In genomic region chr12:67267409-67267808, GRCm38 (mm10) we compare ENCODE assay signal across 14 mouse cellular contexts. TPM values are rescaled to one million over a fixed set of nuclear protein-coding genes. Genes with fewer than 3 reads are reported as not detected.
DNase-seq lines count a peak whose midpoint lies in the region; ATAC-seq and TF ChIP-seq lines count a peak whose summit lies in the region.
"Had no signal": no experiment of that assay in that cellular context is flagged by ENCODE, and none has a peak within 500 bp of the region (broad histone marks: within the 10 kb centered on the region; RNA-seq: fewer than 3 reads in every experiment).

No protein-coding gene starts in this region.

- intact Hi-C loops in left cerebral cortex, adult 2 months (cut with DNase I) = no loop called here

- no peak for ATAC-seq in lung, embryonic 14.5 days (ENCODE audit: insufficient read depth)
- ATAC-seq in CD4-positive, CD25-positive, alpha-beta regulatory T cell, adult 4 months = no peak
- no peak for ATAC-seq in granulocyte monocyte progenitor cell, adult 5-6 weeks (replicated peaks; ENCODE audit: poor library complexity, severe bottlenecking)

- H3K9me3 ChIP-seq in lung, embryonic 14.5 days (ENCODE audit: low read depth, low read length) = no peaks in the 10 kb centered on the region
- H3K9me3 ChIP-seq in embryonic facial prominence, embryonic 10.5 days = no peaks in the 10 kb centered on the region
- H3K9me3 ChIP-seq: liver, embryonic 15.5 days had no signal

- DNase-seq in lung, embryonic 14.5 days = peak; percentile 74
- no peak for DNase-seq in lung, postnatal 4 days
- DNase-seq in Muller cell, postnatal 12 days (ENCODE audit: inconsistent ontology term) = peak; percentile 19
- peak; percentile 26 for DNase-seq in embryonic facial prominence, embryonic 10.5 days (ENCODE audit: low spot score)
- no peak for DNase-seq in left cerebral cortex, adult 2 months (ENCODE audit: extremely low spot score in 1 of 2, low spot score in 2 of 2)
- DNase-seq: adrenal gland, adult 8-10 months; cerebellum, adult 9-11 months; heart, adult 18-20 months; right cerebral cortex, postnatal 25 days; thymus, postnatal 36 days had no signal

- 59% methylated on average over 1 of the region's 1 CpGs for WGBS in lung, embryonic 14.5 days
- 83% methylated on average over 1 of the region's 1 CpGs for WGBS in embryonic facial prominence, embryonic 10.5 days

- H3K4me1 ChIP-seq in lung, embryonic 14.5 days (ENCODE audit: insufficient read depth) = no peaks in the 10 kb centered on the region
- no peaks in the 10 kb centered on the region for H3K4me1 ChIP-seq in embryonic facial prominence, embryonic 10.5 days
- H3K4me1 ChIP-seq: liver, embryonic 15.5 days had no signal

- no peak overlapping the region for H3K4me2 ChIP-seq in lung, embryonic 14.5 days
- H3K4me2 ChIP-seq: liver, embryonic 15.5 days had no signal

- peak; percentile 25; the same call in 1 of the 2 replicates for TF ChIP-seq CTCF in lung, embryonic 14.5 days (IDR thresholded peaks at IDR 0.05; ENCODE audit: low read depth)
- TF ChIP-seq CTCF in left cerebral cortex, adult 2 months (IDR thresholded peaks at IDR 0.05) = no peak

- H3K27ac ChIP-seq in lung, embryonic 14.5 days (ENCODE audit: low read depth) = no peak overlapping the region
- H3K27ac ChIP-seq in embryonic facial prominence, embryonic 10.5 days (replicated peaks) = no peak overlapping the region
- H3K27ac ChIP-seq in left cerebral cortex, adult 2 months = no peak overlapping the region
- H3K27ac ChIP-seq: liver, embryonic 15.5 days had no signal

- no peaks in the 10 kb centered on the region for H3K27me3 ChIP-seq in lung, embryonic 14.5 days (ENCODE audit: insufficient read depth, low read length)
- H3K27me3 ChIP-seq in embryonic facial prominence, embryonic 10.5 days (replicated peaks; ENCODE audit: low read depth, poor library complexity, severe bottlenecking) = no peaks in the 10 kb centered on the region
- H3K27me3 ChIP-seq: liver, embryonic 15.5 days had no signal

- H3K36me3 ChIP-seq in lung, embryonic 14.5 days (ENCODE audit: insufficient read depth) = no peaks in the 10 kb centered on the region
- no peaks in the 10 kb centered on the region for H3K36me3 ChIP-seq in embryonic facial prominence, embryonic 10.5 days (replicated peaks)
- H3K36me3 ChIP-seq: liver, embryonic 15.5 days had no signal

- H3K4me3 ChIP-seq in lung, embryonic 14.5 days (ENCODE audit: low read depth, low read length) = no peak overlapping the region
- H3K4me3 ChIP-seq in embryonic facial prominence, embryonic 10.5 days = no peak overlapping the region
- no peak overlapping the region for H3K4me3 ChIP-seq in left cerebral cortex, adult 2 months
- H3K4me3 ChIP-seq: liver, embryonic 15.5 days had no signal

- H3K9ac ChIP-seq in lung, embryonic 14.5 days = no peak overlapping the region
- H3K9ac ChIP-seq: liver, embryonic 15.5 days had no signal

RNA-seq across cellular contexts. Expression of gene Mdga2, which starts 45.1 kb away (rescaled TPM):
- polyA plus RNA-seq in lung, embryonic 14.5 days (2014; fragmentation: Nextera tagmentation; extraction: Ambion mirVana) = 0.31 and 0.41 TPM in 2 replicates
- polyA plus RNA-seq in embryonic facial prominence, embryonic 10.5 days (2016; fragmentation: Nextera tagmentation; extraction: Ambion mirVana) = 1.1 and 2.5 TPM in 2 replicates
- not detected for polyA plus RNA-seq in CD4-positive, CD25-positive, alpha-beta regulatory T cell, adult 4 months (2017; shearing (Covaris generic))
- 10 to 100 TPM; 56.1 to 58.6 TPM for total RNA-seq in left cerebral cortex, adult 2 months (2021)
- total RNA-seq in granulocyte monocyte progenitor cell, adult 5-6 weeks (2014; fragmentation: Nextera tagmentation) = not detected in 2 replicates
- total RNA-seq in granulocyte monocyte progenitor cell, adult 5-6 weeks (2017) = not detected in 2 replicates
- total RNA-seq: neutrophil, adult 5-6 weeks had no signal

Comparison
In these comparisons a context has a peak if more than half of its experiments do, and no peak if none do; other contexts are left out.
1. DNase-seq: peak in lung, embryonic 14.5 days (single experiment), Muller cell, postnatal 12 days (single experiment) and embryonic facial prominence, embryonic 10.5 days (single experiment); none in lung, postnatal 4 days (0 of 2) and left cerebral cortex, adult 2 months (0 of 2).